Mouse (Mus musculus) embryo, embryonic 10 days (tissue): Measurements from ENCODE around the gene Tex35.

Source experiments
- DNase-seq: peaks from one replicate; pipeline ENCODE4 v3.0.0-alpha.2; 2015; ENCODE audit warnings: low spot score

Gene Tex35

GRCm38 (mm10) chr1:157108580-157108979 is at the start of gene Tex35:
Gene Tex35, minus strand, starts transcription at chr1:157108680.
- DNase-seq = no peak

GRCm38 (mm10) chr1:157153781-157154180 is 45.3 kb upstream of the Tex35 start:
- DNase-seq = no peak

GRCm38 (mm10) chr1:157150107-157150506 is 41.6 kb upstream of the Tex35 start:
- DNase-seq = no peak

DNA sequence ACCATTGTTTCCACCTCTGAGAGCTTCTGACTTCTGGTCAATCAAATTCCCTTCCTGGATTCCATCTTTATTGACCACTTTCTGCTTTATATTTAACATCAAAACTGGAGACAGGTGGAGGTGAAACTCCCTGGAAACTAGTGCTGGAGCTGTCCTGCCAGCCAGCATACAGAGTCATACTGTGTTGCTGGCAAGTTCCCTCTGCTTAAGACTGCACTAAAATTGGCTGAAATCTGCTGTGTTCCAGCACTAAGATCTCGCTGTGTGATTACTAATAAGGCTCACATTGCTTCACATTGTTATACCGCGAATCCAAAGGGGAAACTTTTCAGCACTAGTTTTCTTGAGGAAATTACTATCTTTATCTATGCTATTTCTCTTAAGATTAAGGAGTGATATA is 36.1 kb upstream of the Tex35 start:
- no peak for DNase-seq

DNA sequence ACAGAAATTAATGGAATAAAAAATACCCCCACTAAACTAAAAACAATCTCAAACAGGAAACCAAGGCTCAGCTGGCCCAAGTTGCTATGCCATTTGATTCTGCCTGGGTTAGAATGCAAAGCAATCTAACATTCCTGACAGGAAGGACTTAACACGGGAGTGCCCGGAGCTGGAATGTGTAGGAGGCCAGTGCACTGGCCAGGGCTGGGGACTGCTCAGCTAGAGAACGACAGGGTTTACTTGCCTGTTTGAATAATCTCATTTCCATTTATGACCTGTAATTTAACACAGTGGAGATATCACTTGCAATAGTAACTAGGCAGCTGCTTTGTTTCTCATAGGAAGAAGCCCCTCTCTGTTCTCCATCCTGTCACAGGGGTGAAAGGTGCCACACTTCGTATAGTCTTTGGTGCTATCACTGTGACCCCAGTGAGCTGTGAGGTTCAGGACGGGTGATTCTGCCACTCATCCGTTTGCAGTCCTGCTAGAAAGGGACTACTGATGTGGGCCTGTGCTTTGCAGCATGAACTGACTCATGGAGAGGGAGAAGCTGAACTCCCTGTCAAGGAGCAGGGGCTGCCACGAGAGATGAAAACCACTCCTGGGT is 34.9 kb upstream of the Tex35 start:
- DNase-seq = peak; percentile 27

GRCm38 (mm10) chr1:157141014-157141413 is 32.5 kb upstream of the Tex35 start:
- no peak for DNase-seq

- no peak for DNase-seq
Measured at GRCm38 (mm10) chr1:157137854-157138241, 29.4 kb upstream of the Tex35 start.

DNA sequence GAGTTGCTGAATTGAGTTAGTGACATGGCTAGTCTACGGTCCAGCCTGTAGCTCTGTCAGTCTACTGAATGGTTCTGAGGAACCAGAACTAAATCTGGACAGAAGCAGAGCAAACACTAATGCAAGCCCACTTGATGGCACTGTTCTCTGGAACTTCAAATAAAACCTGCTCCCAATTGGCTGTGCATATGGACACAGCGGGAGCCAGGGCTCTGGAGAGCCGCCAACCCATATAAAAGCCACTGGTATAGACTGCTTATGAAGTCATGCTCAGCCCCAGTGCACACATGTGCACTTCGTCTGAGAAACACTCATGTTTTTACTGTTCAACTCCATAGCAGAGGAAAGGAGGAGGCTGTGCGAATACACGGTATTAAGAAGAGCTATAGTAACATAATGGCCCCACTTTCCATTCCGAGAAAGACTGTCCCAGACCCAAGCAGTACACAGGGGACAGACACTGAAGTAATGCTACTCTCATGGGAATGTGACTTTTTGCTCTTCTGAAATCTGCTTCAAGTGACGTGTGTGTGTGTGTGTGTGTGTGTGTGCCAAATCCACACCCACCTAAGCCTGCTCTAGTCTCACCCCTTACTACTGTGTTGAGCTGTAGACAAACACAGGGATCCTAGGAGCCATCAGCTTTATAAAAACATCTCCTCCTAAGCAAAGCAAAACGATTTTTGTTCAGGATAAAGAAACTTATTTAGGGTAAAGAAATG is 28.8 kb upstream of the Tex35 start:
- no peak for DNase-seq

GRCm38 (mm10) chr1:157128219-157128618 is 19.7 kb upstream of the Tex35 start:
- no peak for DNase-seq

DNA sequence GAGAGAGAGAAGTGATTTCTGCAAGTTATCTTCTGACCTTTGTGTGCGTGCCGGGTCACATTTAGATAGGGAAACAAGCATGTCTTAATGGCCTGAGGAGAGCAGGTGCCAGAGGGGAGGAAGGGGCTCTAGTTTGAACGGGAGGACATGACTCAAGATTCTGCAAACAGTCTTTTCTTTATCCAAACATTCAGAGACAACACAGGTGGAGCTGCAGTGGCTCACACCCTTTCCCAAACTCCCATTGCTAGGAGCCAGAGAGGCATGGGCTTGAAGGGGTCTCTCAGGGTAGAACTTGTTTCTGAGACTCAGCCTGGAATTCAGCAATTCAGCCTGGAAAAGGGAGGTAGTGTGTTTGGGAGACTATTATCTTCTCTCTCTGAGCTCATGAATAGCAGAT is 15.4 kb upstream of the Tex35 start:
- DNase-seq = no peak

DNA sequence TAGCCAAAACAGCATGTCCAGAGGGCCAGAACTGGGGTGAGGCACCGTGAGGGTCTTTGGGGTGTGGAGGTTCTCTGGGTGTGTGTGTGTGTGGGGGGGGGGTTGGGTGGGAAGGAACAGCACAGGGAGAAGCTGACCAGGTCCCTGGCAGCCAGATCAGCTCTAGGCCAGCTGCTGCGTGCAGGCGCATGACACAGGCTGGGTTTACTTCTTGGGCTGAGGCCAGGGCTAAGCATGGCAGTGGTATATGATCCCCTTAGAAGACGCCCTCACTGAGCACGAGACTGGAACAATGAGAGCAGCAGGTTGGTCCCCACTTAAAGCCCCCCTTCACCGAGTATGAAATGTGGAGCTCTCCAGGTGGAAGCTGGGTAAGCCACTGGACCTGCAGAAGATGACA is 10.7 kb upstream of the Tex35 start:
- DNase-seq = no peak

DNA sequence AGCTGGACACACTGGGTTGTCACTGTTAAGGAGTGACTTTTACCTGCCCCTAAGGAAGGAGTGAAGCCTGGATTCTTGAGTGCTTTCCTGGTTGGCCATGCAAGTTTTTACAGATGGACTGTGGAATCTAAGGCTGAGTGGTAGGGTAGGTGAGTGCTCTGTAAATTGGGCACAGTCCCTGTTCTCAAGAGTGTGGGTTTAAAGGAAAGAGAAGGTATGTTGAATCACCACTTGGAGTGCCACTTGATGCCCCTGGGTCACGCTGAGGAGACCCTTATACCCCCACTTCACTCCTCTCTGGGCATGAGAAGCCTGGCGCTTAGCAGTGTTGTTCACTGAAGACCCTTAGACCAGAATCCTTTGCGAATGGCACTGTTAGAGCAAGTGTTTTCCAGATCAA is 9.0 kb upstream of the Tex35 start:
- DNase-seq = no peak

DNA sequence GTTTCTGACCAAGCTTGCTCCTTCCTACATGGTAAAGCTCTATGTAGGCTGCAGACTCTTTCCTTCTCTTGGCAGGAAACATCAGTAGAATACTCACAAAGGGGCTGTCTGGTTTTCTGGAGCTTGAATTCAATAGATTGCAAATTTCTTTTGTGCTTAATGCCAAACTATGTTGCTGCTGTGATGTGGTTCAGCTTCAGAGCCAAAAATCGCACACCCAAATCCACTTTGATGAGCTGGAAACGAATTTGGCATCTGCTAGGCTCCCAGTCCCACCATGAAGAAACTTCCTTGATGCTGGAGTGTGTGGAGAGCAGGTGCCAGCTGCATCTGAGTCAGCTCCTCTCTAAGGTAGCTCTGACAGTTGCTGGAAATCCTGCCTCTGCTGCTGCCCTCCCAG is 6.0 kb upstream of the Tex35 start:
- no peak for DNase-seq

DNA sequence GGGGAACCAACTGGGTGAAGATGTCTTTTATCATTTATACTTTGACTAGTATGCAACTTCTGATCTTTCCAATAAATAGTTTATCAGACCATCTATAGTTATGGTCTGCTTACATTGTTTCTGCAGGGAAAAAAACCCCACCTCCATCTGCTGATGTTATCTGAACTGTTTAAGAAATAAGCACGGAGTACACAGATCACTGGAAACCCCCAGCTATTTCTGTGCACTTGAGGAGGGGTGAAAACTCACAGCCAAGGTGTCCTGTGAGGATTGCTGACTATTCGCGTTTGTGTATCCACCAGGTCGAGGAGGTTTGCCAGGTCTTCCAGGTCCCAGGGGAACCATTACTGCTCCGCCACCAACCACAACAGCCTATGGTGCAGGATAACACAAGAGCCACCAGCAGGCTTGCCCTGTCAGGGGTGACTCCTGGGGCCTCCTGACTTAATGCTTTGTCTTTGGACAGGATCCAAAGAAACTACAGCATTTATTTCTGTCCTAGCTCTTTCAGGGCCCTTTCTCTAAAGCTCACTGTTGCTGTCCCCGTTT is 1.9 kb upstream of the Tex35 start:
- no peak for DNase-seq

GRCm38 (mm10) chr1:157101122-157101865 is 7.2 kb downstream of the Tex35 start:
- DNase-seq = peak; percentile 60

GRCm38 (mm10) chr1:157095534-157095933 is 12.9 kb downstream of the Tex35 start:
- no peak for DNase-seq

GRCm38 (mm10) chr1:157092622-157093021 is 15.9 kb downstream of the Tex35 start:
- DNase-seq = no peak

DNA sequence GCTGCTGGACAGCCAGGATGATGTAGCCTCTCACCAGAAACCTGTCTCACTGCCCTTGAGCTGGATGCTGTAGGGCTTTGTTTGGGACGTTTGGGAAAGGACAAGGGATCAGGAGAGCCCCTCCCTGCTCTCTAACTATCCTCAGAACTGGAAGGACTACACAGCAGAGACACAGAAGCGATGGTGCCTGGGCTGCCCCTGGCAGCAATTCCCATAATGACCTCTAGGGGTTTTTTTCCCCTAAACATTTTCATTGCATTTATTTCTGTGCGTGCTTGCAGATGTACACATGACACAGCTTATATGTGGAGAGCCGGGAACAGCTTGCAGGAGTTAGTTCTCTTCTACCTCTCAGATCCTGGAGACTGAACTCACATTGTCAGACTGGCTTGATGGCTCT is 16.3 kb downstream of the Tex35 start:
- DNase-seq = no peak

- no peak for DNase-seq
Measured at GRCm38 (mm10) chr1:157090835-157091234, 17.6 kb downstream of the Tex35 start.

GRCm38 (mm10) chr1:157086097-157086994 is 22.1 kb downstream of the Tex35 start:
- peak; percentile 88 for DNase-seq

- no peak for DNase-seq
Measured at GRCm38 (mm10) chr1:157082931-157083330, 25.5 kb downstream of the Tex35 start.

GRCm38 (mm10) chr1:157081999-157082398 is 26.5 kb downstream of the Tex35 start:
- no peak for DNase-seq
